Mouse (Mus musculus) brain, embryonic 14.5 days (tissue): ENCODE measurements around the gene Ddx4.

ENCODE experiments used
- CTCF ChIP-seq: fragments of 200-500 bp; IDR thresholded peaks from 2 replicates; pipeline ENCODE4 v1.5.1; 2012; ENCODE audit warnings: inconsistent platforms, mild to moderate bottlenecking, moderate library complexity, borderline replicate concordance; ENCODE audit not compliant: insufficient read depth, insufficient read length; ENCODE audit errors: extremely low read depth
- POLR2A ChIP-seq: fragments of 200-500 bp; IDR thresholded peaks from 2 replicates; pipeline ENCODE4 v1.6.1; 2012; ENCODE audit warnings: mild to moderate bottlenecking, inconsistent platforms, borderline replicate concordance; ENCODE audit not compliant: poor library complexity, insufficient read depth, insufficient read length, severe bottlenecking; ENCODE audit errors: extremely low read depth

GRCm38 (mm10) chr13:112652205-112652604, at the start of gene Ddx4:
- TF ChIP-seq CTCF = no peak
- no peak for TF ChIP-seq POLR2A
